Mouse (Mus musculus) CD4-positive helper T cell, adult 2 months (primary cell): ENCODE results near the gene Arid1b.

Experiments
- DNase-seq: peaks from one replicate; pipeline ENCODE4 v3.0.0-alpha.2; 2012; ENCODE audit warnings: low read depth, missing footprints, low spot score

Arid1b gene

DNA sequence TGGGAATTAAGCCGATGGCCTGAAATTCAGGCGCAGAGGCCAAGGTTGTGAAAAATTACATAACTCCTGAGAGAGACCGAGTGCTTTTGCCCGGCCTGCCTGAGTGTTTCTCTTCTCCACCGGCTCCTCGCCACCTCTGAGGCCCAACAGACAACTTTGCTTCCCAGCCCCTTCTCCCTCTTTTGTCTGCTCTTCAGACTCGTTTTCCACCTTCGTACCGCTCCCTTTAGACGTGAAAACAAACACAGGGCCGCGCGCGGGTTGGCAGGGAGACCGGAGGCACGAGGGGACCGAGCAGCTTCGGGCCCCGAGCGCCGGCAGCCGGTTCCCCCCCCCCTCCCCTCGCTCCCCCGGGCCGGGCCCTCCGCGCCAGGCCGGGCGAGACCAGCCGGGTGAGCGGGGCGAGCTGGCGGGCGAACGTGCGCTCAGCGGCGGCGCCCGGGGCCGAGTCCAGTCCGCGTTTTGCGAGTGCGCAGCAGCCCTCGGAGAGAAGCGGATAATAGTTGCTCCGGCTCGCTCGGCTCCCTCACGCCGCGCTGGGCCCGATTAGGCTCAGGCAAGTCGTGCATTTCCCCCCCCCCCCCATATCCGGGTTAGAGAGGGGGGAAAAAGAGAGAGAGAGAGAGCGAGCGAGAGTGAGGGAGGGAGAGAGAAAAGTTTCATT, at the start of gene Arid1b:
Arid1b (plus strand) TSS at position 493 of the 664 bp plus-strand sequence.
- peak; percentile 92 for DNase-seq

DNA sequence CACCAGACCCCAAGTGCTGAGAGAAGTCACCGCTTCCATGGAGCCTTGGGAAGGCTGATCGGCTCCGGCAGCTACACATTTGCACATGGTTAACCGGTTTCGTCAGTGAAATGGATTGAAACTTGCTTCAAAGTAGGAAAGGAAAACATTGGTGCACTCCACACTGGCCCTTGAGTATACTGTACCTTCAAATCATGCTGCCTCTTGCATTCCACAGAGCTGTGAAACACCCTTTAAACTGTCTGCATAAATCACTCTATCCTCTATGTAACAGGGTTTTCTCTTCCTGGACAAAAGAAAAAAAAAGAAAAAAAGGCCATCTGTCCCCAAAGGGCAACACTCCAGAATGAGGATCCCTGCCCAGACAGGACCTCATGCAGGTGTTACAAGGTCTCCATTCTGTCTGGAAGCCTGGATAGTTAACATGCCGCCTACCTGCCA, 48.8 kb upstream of the Arid1b start:
- no peak for DNase-seq

DNA sequence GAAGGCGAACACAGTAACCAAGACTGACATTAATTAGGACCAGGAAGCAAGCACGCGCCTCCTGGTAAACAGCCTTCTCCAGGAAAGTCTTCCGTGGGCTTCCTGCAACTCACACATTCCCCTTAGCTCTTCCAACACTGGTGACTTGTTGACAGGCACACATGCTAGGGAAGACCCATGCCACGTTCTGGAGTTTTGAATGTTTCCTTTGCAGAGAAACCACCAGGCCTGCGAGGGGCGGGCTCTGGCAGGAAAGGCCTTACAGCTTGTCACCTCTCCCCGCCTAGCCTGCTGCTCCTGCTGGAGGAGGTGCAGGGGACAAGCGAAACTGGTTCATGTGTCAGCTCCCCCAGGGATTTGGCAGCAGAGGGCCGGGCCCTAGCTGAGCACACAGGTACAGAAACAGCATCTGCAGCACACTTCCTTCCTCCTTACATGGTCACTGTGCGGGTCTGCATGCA, 48.2 kb upstream of the Arid1b start:
- peak; percentile 10 for DNase-seq

DNA sequence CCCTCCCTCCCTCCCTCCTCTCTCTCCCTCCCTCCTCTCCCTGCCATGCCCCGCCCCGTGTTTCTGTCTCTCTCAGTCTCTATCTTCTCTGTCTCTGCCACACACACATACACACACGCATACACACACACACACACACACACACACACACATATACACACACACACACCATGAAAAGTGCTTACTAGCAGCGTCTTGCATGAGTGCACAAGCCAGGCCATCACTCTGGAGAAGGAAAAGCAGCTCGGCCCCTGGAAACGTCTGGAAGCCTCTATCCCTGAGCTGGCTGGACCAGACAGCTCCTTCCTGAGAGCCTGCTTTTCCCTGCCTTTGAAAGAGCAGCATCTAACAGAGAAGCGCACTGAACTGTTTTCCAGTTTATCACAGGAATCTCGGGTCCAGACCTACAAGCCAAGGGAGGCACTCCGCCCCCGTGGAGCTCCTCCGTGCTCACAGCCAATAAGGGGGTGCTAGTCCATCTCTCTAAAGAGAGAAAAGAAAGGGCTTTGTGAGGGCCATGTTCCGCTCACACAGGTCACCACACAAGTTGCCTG, 47.6 kb upstream of the Arid1b start:
- no peak for DNase-seq

DNA sequence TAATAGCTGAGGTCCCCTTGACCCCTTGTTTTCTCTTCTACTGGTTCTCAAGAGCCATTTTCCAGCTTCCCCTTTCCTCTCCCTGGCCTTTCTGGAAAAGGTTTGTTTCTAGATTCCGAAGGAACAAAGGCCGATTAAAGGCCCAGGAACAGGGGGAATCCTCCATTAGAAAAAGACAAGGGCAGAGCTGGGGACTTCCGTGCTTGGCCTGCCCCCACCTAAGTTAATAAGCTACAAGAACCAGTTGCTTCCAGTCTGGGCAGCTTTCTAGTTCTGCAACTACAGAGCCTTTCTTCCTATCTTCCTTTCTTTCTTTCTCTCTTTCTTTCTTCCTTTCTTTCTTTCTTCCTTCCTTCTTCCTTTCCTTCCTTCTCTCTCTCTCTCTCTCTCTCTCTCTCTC, 47.1 kb upstream of the Arid1b start:
- DNase-seq = no peak

DNA sequence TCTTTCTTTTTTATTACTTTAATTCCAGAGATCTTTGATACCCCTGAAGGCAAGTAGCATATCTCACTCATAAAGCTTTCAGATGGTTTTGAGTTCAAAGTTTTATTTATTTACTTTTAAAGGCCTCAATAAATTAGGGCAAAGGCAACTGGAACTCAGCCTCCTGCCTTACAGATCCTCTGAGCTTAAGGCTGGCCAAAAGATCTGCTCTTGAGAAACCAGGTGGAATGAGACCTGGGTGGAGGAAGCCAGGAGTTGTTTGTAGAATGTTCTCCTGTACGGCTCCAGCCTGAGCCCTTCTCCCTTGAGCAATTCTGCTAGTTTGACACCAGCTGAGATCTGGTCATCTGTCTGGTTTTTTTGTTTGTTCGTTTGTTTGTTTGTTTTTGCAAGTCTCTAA, 46.7 kb upstream of the Arid1b start:
- no peak for DNase-seq

DNA sequence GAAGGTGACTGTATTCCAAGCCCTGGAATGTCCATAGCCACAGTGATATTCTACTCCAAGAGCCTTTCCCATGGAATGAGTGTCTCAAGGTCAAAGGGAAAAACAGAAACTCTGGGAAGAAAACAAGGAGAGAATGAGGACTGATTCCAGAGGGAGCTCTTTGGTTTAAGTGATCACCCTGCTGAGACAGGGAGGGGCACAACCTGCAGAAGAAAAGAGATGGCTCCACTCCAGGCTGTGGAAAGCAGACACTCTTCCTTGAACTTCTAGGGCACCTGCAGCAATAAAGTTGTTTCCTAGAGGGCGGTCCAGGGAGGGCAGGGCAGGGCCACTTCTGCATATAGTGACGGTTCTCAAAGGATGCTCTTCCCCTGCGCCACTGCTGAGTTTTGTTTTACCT, 45.6 kb upstream of the Arid1b start:
- DNase-seq = no peak

DNA sequence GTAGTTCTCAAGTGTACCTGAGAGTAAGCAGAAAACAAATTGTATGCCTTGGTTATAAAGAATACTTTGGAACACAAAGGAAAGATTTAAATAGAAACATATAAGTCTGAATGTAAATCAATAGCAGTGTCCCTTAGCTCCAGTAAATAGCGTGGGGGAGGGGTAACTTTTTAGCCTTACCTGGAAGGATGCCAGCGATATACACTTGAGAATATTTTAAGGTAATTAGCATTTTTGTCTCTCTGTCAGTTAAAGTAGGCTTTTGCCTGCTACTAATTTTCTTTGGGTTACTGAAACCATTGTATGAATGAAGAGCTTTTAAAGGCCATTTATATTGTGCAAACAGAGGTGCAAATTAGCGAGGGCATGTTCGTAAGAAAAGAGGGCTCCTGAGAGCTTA, 39.7 kb upstream of the Arid1b start:
- no peak for DNase-seq

DNA sequence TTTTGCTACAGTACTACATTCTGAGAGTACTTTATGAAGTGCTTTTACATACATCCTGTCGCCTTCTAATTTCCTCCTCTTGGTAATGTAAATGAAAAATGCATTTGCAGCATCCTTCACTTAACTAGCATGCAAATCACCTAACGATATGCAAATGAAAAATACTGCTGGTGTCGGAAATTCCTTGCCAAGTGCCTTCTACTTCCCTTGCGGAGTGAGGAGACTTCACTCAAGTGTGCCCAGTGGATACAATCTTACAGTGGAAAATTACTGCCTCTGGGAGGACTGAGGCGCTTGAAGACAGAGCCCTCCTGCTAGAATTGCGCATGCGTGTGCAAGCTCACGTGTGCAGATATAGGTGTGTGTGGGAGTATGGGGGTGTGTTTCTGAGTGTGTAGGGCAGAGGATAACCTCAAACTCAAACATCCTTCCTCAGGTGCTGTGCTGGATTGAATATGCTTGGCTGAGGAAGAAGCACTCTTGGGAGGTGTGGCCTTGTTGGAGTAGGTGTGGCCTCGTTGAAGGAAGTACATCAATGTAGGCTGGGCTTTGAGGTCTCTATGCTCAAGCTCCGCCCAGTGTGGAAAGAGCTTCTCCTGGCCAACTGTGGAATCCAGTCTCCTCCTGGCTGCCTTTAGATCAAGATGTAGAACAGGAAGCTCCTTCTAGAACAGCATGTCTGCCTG, 29.8 kb upstream of the Arid1b start:
- no peak for DNase-seq

DNA sequence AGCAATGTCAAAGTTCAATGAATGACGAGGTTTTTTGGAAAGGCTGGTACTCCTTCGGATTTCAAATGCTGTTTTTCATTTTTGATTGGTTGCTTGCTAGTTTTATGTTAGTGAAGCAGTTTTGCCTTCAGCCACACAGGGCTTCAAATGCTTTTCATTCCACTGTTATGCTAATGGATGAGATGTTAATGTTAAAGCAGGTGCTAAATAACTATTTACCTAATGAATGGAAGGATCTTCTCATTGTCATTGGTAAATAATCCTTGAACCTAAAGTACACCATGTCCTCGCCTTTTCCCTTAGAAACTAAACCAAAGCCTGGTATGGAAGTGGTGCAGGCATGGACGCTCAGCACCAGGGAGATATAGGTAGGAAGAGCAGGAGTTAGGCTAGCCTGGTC, 26.9 kb upstream of the Arid1b start:
- no peak for DNase-seq

DNA sequence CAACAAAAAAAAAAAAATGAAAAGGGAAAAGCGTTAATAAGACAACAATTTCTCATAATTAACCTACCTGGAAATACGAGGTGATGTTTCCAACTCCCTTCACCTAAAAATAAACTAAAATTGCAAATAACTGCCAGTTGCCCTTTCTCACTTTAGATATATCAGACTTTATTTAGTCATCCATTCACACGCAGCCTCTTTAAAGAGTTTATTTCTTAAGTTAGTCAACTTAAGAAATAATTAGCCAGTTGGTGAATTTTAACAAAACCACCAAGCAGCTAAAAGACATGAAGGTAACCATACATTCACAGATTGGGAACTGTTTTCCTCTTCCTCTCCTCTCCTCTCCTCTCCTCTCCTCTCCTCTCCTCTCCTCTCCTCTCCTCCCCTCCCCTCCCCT, 26.1 kb upstream of the Arid1b start:
- no peak for DNase-seq

DNA sequence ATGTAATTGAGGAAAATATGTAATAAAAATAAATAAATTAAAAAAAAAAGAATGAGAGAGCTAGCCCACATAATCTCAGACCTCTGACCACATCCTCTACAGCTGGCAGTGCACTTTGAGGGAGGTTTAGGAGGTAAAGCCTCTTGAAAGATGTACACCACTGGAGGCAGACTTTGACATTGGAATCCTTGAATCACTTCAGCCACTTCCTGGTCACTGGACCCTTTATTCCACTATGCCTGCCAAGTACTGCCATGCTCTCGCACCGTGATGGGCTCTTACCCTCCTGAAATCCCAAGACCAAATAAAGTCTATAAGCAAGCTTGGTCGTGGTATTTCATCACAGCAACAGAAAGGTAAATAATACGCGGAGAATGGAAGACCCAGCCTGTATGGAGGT, 25.3 kb upstream of the Arid1b start:
- no peak for DNase-seq

DNA sequence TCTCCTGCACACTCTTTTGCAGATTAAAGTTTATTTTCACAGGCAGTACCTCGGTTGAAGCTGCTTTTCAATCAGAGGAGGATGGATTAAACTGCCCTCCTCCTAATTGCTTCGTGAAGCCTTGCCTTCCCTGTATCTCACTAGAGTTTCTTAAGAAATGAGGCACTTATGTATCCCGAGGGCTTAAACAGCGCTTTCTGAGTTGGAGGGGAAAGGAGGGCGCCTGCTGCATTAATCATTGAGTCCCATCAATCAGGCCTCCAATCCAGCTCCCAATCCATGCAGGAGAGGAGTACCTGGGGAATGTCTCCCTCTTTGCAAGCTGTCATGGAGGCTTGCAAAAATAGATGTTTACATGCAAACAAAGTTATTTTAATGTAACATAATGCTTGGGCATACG, 21.9 kb upstream of the Arid1b start:
- DNase-seq = no peak

DNA sequence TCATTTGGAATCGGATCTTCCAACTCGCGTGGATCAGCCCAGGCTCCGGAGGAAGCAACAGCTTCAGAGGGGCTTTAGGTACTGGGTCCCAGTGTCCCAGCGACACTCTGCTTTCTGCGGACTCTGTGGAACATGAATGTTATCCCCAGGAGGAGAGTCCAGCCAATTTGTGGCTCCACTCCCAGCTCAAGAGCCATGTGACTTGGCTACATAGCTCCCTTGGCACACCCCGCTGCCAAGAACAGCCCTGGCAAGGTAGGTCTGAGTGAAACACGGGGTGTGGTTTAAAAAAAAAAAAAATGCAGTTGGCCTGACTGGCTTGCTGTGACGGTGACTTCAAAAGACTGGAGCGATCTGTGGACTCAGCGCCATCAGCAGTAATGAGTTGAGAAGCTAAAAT, 19.4 kb upstream of the Arid1b start:
- no peak for DNase-seq

DNA sequence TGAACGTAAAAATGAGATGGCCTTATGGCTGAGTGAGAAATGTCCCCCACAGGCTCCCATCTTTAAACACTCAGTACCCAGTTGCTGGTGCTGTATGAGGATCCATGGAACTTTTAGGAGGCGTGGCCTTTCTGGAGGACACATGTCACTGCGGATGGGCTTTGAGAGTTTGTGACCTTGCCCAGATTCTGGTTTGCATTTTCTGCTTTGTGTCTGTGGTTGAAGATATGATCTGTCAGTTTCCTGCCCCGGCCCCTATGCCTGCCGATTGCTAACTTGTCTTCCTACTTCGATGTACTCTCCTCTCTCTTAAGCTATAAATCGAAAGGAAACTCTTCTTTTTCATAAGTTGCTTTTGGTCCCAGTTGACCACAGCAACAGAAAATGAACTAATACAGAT, 14.0 kb upstream of the Arid1b start:
- peak; percentile 66 for DNase-seq

DNA sequence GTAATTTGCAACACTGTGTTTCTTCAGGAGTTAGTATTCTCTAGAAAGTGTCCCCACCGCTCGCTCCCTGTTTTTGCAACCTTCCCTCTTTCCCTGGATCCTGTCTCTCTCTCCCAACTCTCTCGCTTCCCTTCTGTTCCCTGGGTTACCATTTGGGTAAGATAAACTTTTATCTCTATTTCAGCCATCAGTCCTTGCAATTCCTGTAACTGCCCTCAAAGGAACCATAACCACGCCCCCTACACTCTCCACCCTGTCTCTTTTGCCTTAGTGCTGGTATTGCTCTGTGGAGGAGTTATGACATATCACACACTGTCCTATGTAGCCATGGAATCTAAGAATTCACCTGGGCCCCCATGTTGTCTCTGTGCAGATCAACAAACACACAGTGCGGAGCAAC, 11.3 kb upstream of the Arid1b start:
- no peak for DNase-seq

DNA sequence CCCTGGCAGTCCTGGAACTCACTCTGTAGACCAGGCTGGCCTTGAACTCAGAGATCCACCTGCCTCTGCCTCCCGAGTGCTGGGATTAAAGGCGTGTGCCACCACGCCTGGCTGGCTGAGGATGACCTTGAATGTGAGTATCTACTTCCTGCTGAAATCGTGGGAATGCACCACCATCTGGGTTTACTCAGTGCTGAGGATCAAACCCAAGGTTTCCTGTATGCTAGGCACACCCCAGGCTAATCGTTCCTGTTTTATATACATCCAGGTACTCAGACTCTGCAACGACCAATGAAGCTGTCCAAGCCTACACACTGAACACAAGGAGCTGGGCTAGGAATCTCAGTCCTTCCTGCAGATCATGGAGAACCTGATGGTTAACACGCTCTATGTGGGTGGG, 9.4 kb upstream of the Arid1b start:
- no peak for DNase-seq

DNA sequence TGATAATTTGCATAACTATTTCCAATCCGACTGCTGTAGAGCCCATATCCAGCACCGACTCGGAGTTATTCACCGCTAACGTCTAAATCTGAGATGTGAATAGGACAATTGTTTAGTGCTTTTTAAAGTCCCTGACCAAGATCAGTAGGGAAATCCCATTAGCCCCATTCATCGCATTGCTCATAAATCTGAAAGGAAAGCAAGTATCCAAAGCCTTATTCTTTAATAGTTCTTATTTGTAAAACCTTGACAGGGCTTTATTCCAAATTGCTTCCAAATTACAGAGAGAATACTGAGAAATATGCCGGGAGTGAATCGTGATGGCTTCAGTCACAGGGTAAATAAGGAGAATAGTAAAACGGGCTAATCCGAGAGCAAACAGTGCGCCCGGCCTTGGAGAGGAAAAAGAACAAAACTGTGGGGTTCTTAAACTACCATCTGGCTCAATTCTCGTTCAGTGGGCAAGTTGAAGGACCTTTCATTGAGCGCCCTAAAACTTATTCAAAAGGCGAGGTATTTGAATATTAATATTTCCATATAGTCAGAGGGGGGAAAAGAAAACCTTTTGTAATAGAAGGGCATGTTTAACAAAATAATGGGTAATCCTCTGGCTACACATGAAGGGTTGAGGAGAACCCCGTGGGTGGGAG, 3.1 kb upstream of the Arid1b start:
- no peak for DNase-seq

DNA sequence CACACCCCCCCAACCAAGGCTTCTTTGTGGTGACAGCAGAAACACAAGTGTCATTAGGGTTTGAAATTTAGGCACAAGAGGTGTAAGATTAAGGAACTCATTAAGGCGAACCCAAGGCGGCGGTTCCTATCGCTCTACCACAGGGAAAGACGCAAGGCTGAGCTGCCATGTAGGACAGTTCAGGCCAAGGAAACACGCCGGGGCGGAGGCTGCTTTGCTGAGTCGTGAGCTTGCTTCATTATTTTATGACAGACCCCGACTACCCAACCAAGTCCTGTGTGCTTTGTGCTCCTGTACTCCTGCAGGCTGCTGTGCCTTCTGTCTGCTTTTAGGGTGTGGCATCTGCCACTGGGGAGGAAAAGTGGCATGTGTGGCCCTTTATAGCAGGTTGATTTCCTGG, 2.5 kb upstream of the Arid1b start:
- DNase-seq = no peak

DNA sequence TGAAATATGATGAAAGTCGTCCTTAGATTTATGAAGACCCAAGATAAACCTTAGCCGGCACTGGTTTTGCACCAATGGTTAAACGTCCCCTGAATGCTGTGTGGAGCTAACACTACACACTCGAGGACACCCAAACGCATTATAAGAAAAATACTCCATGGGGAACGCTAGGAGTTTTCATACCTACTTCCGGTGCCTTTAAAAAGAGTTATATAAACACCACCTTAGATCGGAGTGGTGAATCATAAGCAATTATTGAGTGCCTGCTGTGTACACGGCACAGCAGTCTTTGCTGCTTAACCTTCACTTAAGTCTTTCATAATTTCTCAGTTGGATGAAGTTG, 664 bp upstream of the Arid1b start:
- DNase-seq = no peak

DNA sequence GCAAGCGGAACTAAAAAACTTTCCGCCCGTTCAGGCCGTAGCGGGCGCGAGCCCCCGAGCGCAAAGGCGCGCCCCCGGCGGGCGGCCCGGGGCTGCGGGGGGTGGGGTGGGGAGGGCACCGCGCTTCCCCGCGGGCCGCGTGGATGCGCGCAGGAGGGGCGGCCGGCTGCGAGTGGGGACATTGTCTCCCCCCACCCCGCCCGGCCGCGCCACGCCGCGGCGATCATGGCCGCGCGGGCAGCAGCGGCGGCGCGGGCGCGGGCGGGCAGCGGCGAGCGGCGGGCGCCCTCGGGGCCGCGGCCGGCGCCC, 326 bp downstream of the Arid1b start:
- DNase-seq = no peak

DNA sequence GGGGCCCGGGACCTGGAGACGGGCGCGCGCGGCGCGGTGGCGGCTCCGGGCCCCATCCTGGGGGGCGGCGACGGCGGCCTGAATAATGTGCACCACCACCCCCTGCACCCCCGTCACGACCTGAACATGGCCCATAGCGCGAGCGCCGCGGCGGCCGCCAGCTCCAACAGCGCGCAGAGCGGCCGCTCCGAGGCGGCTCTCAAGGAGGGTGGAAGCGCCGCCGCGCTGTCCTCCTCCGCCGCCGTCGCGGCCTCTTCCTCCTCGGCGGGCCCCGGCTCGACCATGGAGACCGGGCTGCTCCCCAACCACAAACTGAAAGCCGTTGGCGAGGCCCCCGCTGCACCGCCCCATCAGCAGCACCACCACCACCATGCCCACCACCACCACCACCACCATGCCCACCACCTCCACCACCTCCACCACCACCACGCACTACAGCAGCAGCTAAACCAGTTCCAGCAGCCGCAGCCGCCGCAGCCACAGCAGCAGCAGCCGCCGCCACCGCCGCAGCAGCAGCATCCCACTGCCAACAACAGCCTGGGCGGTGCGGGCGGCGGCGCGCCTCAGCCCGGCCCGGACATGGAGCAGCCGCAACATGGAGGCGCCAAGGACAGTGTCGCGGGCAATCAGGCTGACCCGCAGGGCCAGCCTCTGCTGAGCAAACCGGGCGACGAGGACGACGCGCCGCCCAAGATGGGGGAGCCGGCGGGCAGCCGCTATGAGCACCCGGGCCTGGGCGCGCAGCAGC, 855 bp downstream of the Arid1b start:
- DNase-seq = peak; percentile 84
